Mouse (Mus musculus) spleen, postnatal 36 days (tissue): Measurements from ENCODE around the gene Psma4.
"Not testable (repeated sequence)": the region's sequence is repeated elsewhere in the genome, so short reads cannot be mapped to it uniquely, and the experiment has no call there.

ENCODE experiments used
- DNase-seq, 2 experiments: peaks; one replicate each; pipeline ENCODE4 v3.0.0; 2022; ENCODE audit warnings: low spot score in 2 of 2, mixed read lengths in 1 of 2

Gene Psma4

GRCm38 (mm10) chr9:54950575-54951321, at the start of gene Psma4, which contains the start of gene AY074887:
Psma4 (plus strand) TSS chr9:54950790.
AY074887 (minus strand) TSS chr9:54950998.
- peak; percentile 91 to 92 for DNase-seq

DNA sequence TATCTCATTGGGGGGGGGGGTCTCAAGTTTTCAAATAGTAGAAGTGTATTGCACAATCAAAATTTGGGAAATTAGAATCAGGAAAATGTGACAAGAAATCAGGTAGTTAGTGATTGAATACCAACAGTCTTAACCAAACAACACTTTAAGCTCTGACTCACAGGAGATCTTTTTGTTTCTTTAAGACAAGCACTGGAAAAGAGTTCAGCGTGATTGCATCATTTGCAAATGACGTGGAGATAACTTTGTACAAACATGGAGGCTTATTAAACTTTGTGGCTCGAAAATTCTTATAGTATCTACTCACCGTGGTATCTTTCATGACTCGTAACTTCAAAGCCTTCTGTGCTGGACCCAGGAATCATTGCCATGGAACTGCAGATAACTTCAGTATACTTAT, 41.1 kb upstream of the Psma4 start:
- DNase-seq, result no peak

DNA sequence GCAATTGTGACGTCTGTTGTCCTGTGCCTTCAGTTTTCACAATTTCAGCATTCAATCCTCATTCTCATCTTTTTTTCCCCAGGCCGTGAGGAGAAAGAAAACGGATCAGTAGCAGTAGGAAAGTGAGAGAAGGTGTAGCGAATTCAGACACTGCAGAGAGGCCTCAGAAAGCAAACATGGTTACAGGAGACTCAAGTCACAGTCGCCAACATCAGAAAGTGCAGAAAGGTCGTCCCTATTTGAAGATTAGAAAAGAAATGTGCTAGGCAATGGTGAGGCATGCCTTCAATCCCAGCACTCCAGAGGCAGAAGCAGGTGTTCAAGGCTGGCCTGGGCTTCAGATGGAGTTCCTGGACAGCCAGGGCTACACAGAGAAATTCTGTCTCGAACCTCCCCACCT, 35.0 kb upstream of the Psma4 start:
- no peak for DNase-seq

GRCm38 (mm10) chr9:54916401-54916800, 34.2 kb upstream of the Psma4 start:
- no peak for DNase-seq

GRCm38 (mm10) chr9:54917010-54917677, 33.4 kb upstream of the Psma4 start, which contains the start of gene Hykk:
Hykk (plus strand) TSS chr9:54917283.
- peak; percentile 84 to 85 for DNase-seq

DNA sequence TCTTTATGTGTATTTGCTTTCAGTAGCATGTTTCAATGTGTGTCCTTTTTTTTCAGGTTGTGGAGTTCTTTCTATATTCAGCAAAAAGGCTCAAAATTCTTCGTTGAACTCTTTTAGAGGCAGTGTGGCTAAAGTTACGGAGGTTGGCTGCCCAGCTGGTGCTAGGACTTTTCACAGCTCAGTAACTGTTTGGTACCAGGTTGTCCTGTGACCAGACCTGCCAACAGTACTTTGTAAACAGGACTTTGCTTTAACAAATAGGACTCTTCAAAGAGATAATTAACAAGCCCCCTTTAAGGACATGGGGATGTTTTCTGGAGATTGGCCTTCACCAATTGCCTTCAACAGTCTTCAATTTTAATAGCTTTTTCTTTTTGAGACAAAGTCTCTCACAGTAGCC, 32.4 kb upstream of the Psma4 start:
- no peak for DNase-seq

DNA sequence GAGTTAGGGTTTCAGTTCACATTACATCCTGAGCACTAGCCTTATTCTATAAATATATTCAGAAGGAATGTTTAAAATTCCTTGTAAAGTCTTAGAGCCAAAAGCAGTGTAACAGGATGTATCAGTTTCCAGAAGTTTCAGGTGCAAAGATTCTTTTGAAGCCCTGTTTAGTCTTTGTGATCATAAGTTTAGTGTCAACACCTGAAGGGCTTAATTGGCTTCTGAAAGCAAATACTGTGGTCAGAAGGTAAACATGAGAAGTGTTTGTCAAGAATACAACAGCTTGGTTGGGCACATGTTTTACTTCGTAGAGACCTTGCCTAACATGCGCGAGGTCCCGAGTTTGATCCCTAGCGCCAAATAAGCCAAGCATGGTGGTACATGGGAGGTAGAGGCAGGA, 31.8 kb upstream of the Psma4 start:
- DNase-seq, result no peak

GRCm38 (mm10) chr9:54919946-54920345, 30.6 kb upstream of the Psma4 start:
- DNase-seq, result no peak

GRCm38 (mm10) chr9:54930741-54931140, 19.8 kb upstream of the Psma4 start:
- no peak for DNase-seq

- no peak for DNase-seq
Observed at GRCm38 (mm10) chr9:54931765-54932164, 18.8 kb upstream of the Psma4 start.

DNA sequence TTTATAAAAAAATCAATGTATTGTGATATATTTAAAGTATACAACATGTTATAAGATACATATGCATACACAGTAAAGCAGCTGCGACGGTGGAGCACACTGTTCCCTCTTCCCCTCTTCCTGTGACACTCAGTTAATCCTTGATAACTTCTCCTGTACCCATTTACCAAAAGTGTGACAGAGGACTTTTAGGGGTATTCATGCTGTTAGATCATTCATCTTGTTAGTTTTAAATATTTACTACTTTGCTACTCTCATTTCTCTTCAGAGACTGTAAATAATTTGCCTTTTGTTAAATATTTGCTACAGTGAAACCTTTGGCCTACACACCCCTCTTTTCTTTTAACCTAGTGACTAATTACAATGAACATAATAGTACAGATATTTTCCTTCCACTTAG, 18.2 kb upstream of the Psma4 start:
- no peak for DNase-seq

DNA sequence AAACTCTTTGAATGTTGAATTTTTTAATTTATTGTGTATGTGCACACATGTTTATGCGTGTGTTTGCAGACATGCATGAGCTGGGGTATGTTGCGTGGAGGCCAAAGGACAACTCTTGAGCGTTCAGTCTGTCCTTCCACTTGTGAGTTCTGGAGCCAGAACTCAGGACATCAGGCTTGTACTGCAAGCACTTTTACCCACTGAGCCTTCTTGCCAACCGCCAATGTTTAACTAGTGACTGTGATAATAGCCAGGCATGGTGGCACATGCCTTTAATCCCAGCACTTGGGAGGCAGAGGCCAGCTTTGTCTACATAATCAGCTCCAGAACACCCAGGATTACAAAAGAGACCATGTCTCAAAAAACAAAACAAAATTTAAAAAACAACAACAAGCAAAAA, 8.5 kb upstream of the Psma4 start:
- DNase-seq, result no peak

DNA sequence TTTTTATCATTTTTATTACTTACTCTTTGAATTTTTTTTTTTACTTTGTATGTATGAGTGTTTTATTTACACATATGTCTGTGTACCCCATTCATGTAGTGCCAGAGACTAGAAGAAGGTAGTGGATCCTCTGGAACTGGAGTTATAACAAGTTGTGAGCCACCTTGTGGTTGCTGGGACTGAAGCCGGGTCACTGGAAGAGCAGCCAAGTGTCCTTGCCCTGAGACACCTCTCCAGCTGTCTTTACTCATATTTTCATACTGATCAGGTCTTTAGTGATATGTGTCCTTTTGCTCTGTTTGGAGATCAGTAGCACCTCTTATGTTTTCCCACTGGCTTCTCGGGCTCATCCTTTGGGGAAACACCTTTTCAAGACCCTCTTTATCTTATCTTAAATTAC, 6.1 kb upstream of the Psma4 start:
- DNase-seq, result no peak

GRCm38 (mm10) chr9:54946256-54946655, 4.3 kb upstream of the Psma4 start:
- no peak for DNase-seq

- DNase-seq, result no peak
Observed at GRCm38 (mm10) chr9:54949465-54949864, 1.1 kb upstream of the Psma4 start.

GRCm38 (mm10) chr9:54950162-54950561, 428 bp upstream of the Psma4 start:
- DNase-seq, result not testable (repeated sequence)

DNA sequence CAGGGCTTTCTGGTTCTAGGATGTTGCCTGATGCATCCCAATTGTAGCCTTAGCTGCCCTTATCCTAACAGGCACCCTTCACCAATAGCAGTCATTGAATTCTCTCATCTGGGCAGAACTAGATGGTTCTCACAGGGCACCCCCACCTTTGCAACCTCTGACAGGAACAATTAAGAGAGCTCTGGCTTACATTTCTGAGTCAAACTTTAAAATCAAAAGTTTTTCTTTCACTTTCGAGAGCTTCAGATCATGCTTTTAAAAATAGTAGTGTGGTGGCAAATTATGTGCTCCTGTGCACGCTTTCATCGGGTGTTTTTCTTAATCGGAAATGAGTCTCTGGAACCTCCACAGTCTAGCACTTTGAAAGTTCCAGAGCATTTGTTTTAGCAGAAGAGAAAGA, 10.5 kb downstream of the Psma4 start:
- DNase-seq, result no peak

GRCm38 (mm10) chr9:54963669-54964068, 13.1 kb downstream of the Psma4 start:
- DNase-seq, result no peak

GRCm38 (mm10) chr9:54969972-54970637, 19.5 kb downstream of the Psma4 start:
- no peak for DNase-seq

- no peak for DNase-seq
Observed at GRCm38 (mm10) chr9:54980674-54981073, 30.1 kb downstream of the Psma4 start, which contains the start of gene Chrna5. Chrna5 (plus strand) TSS chr9:54980880.

- DNase-seq, result peak in 1 of 2 experiments; percentile 4
Observed at GRCm38 (mm10) chr9:54981291-54982191, 31.0 kb downstream of the Psma4 start.

DNA sequence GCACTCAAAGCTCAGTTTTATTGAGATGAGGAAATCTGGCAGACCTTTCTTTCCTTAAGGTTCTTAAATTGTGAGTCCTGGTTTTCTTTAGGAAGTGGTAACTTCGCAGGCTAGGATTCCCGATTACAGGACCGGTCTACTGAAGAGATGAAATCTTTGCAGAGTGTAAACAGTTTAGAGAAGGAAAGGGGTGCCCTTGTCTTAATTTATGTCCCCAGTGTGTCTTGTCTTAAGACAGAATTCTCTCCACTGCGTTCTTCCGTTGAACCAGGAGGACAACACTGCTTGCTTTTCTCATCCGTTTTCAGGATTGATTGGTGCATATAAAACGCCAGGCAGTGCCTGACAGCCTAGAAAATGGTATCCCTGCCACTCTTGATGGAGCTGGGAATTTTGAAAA, 31.8 kb downstream of the Psma4 start:
- DNase-seq, result no peak
